Mouse (Mus musculus) gonadal fat pad, adult 2 months (tissue): ENCODE data around the gene B4galnt2. TPM values are rescaled to one million over a fixed set of nuclear protein-coding genes. Genes with fewer than 3 reads are reported as not detected.
"Not testable (repeated sequence)": the region's sequence is repeated elsewhere in the genome, so short reads cannot be mapped to it uniquely, and the experiment has no call there.

Experiments
- DNase-seq: peaks from one replicate; pipeline ENCODE4 v3.0.0-alpha.2; 2012; ENCODE audit warnings: low read depth
- polyA plus RNA-seq: library from polyadenylated mRNA; depleted of rRNA; stranded (reverse); fragments of >200 nt; gene quantifications from 2 replicates; pipeline ENCODE4 v1.2.3, GENCODE M21; 2012; rRNA removed

Gene B4galnt2
- 21.6 and 41.6 TPM in 2 replicates for polyA plus RNA-seq

DNA sequence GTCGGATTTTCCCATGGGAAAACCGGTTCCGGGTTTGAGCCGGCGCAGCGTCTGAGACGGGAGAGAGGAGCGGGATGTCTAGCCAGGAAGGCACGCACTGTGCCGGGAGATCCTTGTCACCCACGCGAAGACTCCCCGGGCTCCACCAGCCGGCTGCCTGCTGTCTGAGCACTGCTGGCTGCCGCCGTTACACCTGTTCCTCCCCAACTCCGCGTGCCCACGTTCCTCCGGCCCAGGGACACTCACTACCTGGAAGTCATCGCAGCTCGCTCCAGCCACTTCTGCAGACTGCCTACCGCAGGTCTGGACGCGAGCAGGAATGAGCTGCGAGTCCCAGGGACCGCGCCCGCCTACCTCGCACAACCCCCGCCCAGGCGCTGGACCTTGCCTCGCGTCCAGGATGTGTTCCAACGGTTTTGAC, at the start of gene B4galnt2:
Gene B4galnt2, minus strand, starts transcription at position 321 of the 421 bp plus-strand sequence.
- no peak for DNase-seq

- DNase-seq, result no peak
These were observed 48.6 kb upstream of the B4galnt2 start for GRCm38 (mm10) chr11:95963304-95963703.

GRCm38 (mm10) chr11:95959152-95959551, 44.5 kb upstream of the B4galnt2 start:
- no peak for DNase-seq

- DNase-seq, result no peak
These were observed 43.6 kb upstream of the B4galnt2 start for GRCm38 (mm10) chr11:95958251-95958650.

- DNase-seq, result no peak
These were observed 42.7 kb upstream of the B4galnt2 start for GRCm38 (mm10) chr11:95957407-95957806.

DNA sequence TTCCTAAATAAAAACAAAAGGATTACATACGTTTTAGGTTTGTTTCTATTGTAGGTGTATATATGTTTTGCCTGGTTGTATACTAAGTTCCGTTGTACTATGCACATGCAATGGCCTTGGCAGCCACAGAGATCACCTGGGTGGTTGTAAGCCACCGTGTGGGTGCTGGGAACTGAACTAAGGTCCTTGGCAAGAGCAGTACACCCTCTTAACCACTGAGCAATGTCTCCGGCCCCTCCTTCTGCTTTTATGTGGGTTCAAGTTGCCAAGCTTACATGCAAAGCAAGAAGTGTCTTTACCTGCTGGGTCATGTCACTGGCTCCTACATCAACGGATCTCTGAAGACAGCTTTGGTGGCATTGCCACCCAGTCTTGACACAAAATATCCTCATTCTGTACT, 38.6 kb upstream of the B4galnt2 start:
- DNase-seq, result no peak

GRCm38 (mm10) chr11:95945838-95946472, 31.3 kb upstream of the B4galnt2 start:
- no peak for DNase-seq

DNA sequence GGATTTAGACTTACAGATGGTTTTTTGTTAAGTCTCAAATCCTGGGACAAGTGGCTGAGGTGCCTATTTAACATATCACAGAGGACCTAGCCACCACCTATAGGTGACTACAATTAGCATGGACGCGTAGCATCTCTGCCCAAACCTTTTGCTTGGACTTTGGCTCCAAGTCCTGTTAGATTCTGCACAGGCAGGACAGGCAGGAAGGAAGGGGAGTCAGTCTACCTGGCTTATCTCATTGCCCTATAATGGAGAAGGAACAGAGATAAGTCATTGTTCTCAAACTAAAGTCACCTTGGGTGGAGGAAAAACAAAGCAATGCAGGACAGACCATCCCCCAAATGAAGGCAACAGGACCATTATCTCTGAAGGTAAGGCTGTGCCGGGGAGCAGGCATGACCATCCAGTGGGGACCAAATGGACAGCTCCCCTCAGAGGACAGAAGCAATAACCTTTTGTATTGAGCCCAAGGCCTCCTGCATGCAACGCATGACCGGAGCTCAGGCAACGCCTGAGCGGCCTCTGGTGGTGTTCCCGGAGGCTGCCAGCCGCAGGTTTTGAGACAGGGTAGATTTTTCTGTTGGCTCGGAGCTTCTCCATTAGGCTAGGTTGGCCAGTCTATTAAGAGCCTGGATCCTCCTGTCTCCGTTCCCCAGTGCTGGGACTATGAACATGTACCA, 25.3 kb upstream of the B4galnt2 start:
- DNase-seq, result no peak

DNA sequence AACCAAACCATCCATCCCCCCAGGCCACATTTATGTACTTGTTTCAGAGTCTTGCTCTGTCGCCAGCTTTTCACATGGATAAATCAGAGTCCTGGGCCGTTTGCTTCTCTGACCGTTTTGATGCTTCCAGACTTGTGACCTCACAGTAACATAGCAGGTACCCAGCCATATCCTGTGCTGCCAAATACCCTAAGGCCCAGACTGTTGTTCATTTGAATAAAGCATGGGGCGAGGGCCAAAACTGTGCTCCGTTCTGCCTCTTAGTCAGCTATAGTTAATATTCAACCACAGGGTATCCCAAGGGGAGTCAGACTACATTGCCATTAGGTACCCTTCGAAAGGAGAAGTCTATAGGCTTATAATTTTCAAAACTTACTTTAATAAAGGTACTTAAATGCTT, 21.7 kb upstream of the B4galnt2 start:
- no peak for DNase-seq

- DNase-seq, result not testable (repeated sequence)
These were observed 17.5 kb upstream of the B4galnt2 start for GRCm38 (mm10) chr11:95932168-95932567.

DNA sequence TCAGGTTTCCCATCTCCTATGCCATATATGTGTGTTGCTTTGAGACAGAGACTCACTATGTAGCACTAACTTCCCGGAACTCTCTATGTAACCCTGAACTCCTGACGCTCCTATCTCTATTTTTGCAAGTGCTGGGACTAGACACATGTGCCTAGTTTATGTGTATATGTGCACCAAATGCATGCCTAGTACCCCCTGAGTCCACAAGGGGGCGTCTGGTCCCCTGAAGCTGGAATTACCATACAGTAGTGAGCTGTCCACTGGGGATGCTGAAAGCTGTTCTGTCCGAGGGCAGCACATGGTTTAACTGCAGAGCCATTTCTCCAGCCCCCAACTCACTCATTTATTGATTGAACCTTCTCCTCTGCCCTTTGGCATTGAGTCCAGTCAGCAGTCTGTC, 11.7 kb upstream of the B4galnt2 start:
- DNase-seq, result no peak

DNA sequence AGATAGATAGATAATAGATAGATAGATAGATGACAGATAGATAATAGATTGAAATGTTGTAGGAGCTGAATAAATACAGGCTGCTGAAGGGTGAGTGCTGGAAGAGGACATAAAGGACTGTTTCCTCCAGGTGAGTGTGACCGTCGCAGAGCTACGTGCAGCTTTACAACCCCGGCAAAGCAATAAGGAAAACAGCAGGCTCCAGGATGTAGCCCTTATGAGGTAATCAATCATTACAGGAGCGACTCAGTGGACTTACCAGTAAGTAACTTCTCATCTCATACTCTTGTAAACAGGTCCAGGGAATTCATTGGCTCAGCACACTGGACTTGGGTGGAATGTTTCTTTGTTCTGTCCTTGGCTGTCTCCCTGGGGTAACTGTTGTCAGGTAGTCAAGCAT, 11.3 kb upstream of the B4galnt2 start:
- no peak for DNase-seq

DNA sequence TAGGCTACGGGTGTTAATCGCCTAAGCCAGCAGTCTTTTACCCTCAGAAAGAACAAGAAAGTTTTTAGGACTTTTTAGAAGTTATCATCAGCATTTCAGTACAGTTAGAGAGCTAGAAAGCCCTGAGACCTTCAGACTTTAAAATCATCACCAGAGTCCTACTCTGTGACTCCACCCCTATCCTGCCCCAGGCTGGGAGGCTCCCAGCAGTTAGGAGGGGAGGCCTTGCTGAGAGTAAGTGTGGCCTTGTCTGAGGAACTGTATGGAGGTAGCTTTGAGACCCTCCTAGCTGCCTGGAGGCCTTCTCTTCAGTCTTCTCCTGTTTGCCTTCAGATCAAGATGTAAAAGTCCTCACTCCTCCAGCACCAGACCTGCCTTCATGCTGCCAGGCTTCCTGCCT, 9.5 kb upstream of the B4galnt2 start:
- no peak for DNase-seq

GRCm38 (mm10) chr11:95923477-95923876, 8.8 kb upstream of the B4galnt2 start:
- not testable (repeated sequence) for DNase-seq

DNA sequence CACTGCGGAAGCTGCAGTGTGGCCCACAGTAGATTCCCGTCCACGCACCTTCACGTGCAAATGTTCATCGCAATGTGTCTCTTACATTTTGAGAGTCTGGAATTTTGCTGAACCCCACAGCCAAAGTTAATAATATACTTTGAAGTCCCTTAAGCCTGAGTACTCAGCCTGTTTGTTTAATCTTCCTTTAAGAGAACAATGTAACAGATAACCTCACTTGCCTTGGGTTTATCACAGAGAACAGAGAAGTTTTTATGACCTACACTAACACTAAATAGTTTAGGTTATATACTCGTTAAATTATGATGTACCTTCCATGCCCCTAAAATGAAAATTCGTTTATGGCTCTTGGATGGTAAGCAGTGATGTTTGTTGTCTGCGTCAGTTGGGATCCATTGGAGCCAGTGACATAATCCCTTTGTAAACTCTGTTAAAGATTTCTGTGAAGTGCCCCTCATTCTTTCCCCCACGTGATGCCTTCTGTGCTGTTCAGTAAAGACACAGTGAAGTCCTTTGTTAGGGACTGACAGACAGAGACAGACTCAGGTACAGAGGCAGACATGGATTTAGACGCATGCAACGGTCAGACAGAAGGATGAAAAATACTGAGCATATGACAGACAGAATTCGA, 7.4 kb upstream of the B4galnt2 start:
- DNase-seq, result no peak

GRCm38 (mm10) chr11:95916426-95916825, 1.7 kb upstream of the B4galnt2 start:
- no peak for DNase-seq

DNA sequence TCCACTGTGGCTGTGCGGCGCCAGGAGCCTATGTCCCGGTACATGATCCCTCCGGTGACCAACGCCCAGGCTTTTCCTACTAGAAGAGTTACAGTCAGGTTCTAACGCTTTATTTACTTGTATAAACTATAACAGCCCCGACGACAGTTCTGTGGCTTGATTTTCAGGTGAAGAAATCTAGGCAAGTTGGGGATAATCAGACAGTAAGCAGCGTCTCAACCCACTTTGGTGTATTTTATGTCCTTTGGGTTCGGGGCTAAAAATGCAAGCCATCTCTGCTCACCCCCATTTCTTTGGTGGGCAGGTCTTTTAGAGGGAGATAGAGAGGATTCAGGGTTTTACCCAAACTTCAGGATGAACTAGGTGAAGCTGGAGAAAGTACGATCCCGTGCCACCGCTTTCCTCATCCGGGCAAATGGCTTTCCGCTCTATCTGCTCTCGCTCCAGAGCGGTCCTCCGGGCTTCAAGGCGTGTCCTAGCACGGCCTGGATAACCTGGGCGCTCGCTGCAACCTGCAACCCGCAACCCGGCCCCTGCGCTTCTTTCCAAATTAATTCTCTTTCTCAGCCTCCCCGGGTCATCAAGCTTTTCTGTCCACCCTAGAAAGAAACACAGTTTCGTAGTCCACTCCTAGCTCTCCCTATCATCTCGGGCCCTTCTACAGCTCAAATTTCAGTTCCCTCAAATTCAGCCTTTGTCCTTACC, 467 bp upstream of the B4galnt2 start:
- no peak for DNase-seq

- no peak for DNase-seq
These were observed 628 bp downstream of the B4galnt2 start for GRCm38 (mm10) chr11:95913959-95914566.

DNA sequence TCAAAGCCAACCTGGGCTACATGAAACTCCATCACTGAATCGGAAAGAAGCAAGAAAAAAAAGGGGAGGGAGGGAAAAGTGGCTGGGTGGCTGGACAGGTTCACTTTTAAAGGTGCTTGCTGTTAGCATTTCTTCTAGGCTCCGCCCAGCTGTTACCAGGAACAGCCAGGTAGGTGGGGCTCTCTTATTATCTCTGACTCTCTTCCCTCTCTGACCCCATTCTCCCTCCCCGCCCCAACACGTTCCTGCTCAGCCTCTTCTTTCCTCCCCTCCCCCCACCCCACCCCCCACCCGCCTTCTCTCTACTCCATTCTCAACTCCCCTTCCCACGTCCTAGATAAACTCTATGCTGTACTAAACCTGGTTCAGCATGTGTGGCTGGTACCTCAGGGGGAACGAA, 3.1 kb downstream of the B4galnt2 start:
- DNase-seq, result no peak

DNA sequence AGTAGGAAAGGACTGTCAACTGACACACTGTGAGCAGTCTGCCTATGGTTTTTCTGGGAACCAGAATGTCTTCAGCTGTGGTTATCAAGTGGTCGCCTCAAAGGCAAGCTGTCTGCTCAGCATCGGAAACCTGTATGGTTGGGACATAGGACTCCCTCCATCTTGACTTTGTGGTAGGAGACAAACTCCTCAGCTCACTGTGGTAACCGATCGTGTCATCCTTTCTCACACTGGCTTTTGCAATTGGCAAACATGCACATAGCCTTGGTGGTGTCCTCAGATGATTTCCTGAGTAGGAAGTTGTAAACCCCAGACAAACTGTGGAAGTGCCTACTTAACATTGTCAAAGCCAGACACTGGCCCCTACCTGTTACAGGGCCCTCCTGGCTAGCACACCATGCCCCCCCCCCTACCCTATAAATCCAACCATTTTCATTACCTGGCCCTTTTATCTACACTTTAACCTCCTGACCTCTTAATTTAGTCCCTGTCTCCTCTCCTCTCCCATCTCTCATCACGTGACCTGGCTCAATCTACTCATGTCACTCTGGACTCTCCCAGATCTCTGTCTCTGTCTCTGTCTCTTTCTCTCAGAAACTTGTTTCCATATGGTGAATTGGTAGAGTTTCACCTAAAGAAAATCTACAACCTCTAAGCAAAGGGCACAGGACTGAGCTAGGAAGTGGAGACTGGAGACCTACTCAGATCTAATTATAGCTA, 6.7 kb downstream of the B4galnt2 start:
- DNase-seq, result no peak

DNA sequence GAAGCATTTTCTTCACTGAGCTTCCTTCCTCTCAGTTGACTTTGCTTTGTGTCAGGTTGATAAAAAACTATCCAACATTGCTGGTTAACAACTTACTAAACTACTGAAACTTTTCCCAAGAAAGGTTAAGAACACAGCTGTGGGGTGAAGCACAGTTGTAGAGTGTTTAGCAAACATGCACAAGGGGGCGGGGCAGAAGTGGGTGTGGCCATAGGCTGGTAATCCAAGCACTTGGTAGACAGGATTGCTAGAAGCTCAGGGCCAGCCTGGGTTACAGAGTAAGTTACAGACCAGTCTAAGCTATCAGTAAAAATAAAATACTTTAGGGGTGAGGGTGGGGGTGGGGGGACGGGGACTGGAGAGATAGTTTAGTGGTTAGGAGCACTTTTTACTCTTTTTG, 10.4 kb downstream of the B4galnt2 start:
- no peak for DNase-seq
